Mouse (Mus musculus): ENCODE results near the gene Arvcf. TPM values are rescaled to one million over a fixed set of nuclear protein-coding genes. Genes with fewer than 3 reads are reported as not detected.
A peak's percentile ranks its signal among the peaks of the same experiment; 100 is the strongest.

Gene Arvcf
- total and polyA plus RNA-seq, 2 experiments from 2014 or later, result 48.9 to 168 TPM

GRCm38 (mm10) chr16:18395620-18396036 is 47.6 kb downstream of the Arvcf start:
- Histone ChIP-seq H3K36me3 (ENCODE audit: insufficient read depth, low read length) (peaks cover 25% of the 10 kb centered on the region), H3K4me1 (ENCODE audit: insufficient read depth, low read length) (peaks cover 30% of the 10 kb centered on the region), H3K27me3 (ENCODE audit: insufficient read depth, low read length) (no peaks in the 10 kb centered on the region), H3K4me3 (ENCODE audit: low read length) (no peak overlapping the region), H3K9me3 (ENCODE audit: low read length) (no peaks in the 10 kb centered on the region), H3K4me2 (ENCODE audit: low read depth, low read length) (no peak overlapping the region), H3K27ac (peak overlapping the region; percentile 72), H3K9ac (replicated peaks; ENCODE audit: low read length) (no peak overlapping the region)
- ATAC-seq (no peak), DNase-seq (ENCODE audit: low spot score) (peak; percentile 69)
- 14% methylated on average over 6 of the region's 7 CpGs for WGBS
- TF ChIP-seq CTCF (IDR thresholded peaks at IDR 0.05; ENCODE audit: low read depth), result no peak

- Histone ChIP-seq H3K4me3 (ENCODE audit: low read length) (no peak overlapping the region), H3K4me1 (ENCODE audit: insufficient read depth, low read length) (peaks cover 34% of the 10 kb centered on the region), H3K27me3 (ENCODE audit: insufficient read depth, low read length) (no peaks in the 10 kb centered on the region), H3K36me3 (ENCODE audit: insufficient read depth, low read length) (peaks cover 25% of the 10 kb centered on the region), H3K9ac (replicated peaks; ENCODE audit: low read length) (no peak overlapping the region), H3K4me2 (ENCODE audit: low read depth, low read length) (no peak overlapping the region), H3K9me3 (ENCODE audit: low read length) (no peaks in the 10 kb centered on the region), H3K27ac (peak overlapping the region; percentile 72)
- TF ChIP-seq CTCF (IDR thresholded peaks at IDR 0.05; ENCODE audit: low read depth), result no peak
- 34% methylated on average over 2 of the region's 2 CpGs for WGBS
- ATAC-seq (peak; percentile 33), DNase-seq (ENCODE audit: low spot score) (peak; percentile 80)
These were observed 48.2 kb downstream of the Arvcf start for GRCm38 (mm10) chr16:18396201-18396600.

- no peak overlapping the region for H3K4me3 ChIP-seq (ENCODE audit: low read length)
- H3K4me2 ChIP-seq (ENCODE audit: low read depth, low read length), result no peak overlapping the region
- H3K27me3 ChIP-seq (ENCODE audit: insufficient read depth, low read length), result no peaks in the 10 kb centered on the region
- 94% methylated on average over 27 of the region's 27 CpGs for WGBS
- no peak overlapping the region for H3K9ac ChIP-seq (replicated peaks; ENCODE audit: low read length)
- H3K4me1 ChIP-seq (ENCODE audit: insufficient read depth, low read length), result peaks cover 39% of the 10 kb centered on the region
- peak overlapping the region; percentile 72; the same call in 1 of the 2 replicates for H3K27ac ChIP-seq
- ATAC-seq (no peak), DNase-seq (ENCODE audit: low spot score) (no peak)
- no peak for TF ChIP-seq CTCF (IDR thresholded peaks at IDR 0.05; ENCODE audit: low read depth)
- peaks cover 34% of the 10 kb centered on the region for H3K36me3 ChIP-seq (ENCODE audit: insufficient read depth, low read length)
- no peaks in the 10 kb centered on the region for H3K9me3 ChIP-seq (ENCODE audit: low read length)
These were observed 49.0 kb downstream of the Arvcf start for GRCm38 (mm10) chr16:18396791-18397621.

GRCm38 (mm10) chr16:18400028-18400427 is 52.0 kb downstream of the Arvcf start:
- Histone ChIP-seq H3K4me1 (ENCODE audit: insufficient read depth, low read length) (peaks cover 31% of the 10 kb centered on the region), H3K4me3 (ENCODE audit: low read length) (no peak overlapping the region), H3K4me2 (ENCODE audit: low read depth, low read length) (no peak overlapping the region), H3K9me3 (ENCODE audit: low read length) (no peaks in the 10 kb centered on the region), H3K9ac (replicated peaks; ENCODE audit: low read length) (peak overlapping the region; percentile 5; the same call in 1 of the 2 replicates), H3K36me3 (ENCODE audit: insufficient read depth, low read length) (peaks cover 59% of the 10 kb centered on the region), H3K27me3 (ENCODE audit: insufficient read depth, low read length) (no peaks in the 10 kb centered on the region), H3K27ac (peak overlapping the region; percentile 74)
- DNase-seq (ENCODE audit: low spot score), result no peak
- WGBS, result 29% methylated on average over 9 of the region's 9 CpGs
- TF ChIP-seq CTCF (IDR thresholded peaks at IDR 0.05; ENCODE audit: low read depth), result no peak
- ATAC-seq, result no peak

- no peaks in the 10 kb centered on the region for H3K9me3 ChIP-seq (ENCODE audit: low read length)
- no peak for TF ChIP-seq CTCF (IDR thresholded peaks at IDR 0.05; ENCODE audit: low read depth)
- H3K9ac ChIP-seq (replicated peaks; ENCODE audit: low read length), result peak overlapping the region; percentile 5; the same call in 1 of the 2 replicates
- ATAC-seq (peak; percentile 91), DNase-seq (ENCODE audit: low spot score) (peak; percentile 91)
- no peaks in the 10 kb centered on the region for H3K27me3 ChIP-seq (ENCODE audit: insufficient read depth, low read length)
- H3K36me3 ChIP-seq (ENCODE audit: insufficient read depth, low read length), result peaks cover 62% of the 10 kb centered on the region
- peaks cover 27% of the 10 kb centered on the region for H3K4me1 ChIP-seq (ENCODE audit: insufficient read depth, low read length)
- 9% methylated on average over 7 of the region's 7 CpGs for WGBS
- H3K27ac ChIP-seq, result peak overlapping the region; percentile 74
- H3K4me3 ChIP-seq (ENCODE audit: low read length), result no peak overlapping the region
- H3K4me2 ChIP-seq (ENCODE audit: low read depth, low read length), result no peak overlapping the region
These were observed 52.7 kb downstream of the Arvcf start for GRCm38 (mm10) chr16:18400472-18401216.

- Histone ChIP-seq H3K9me3 (ENCODE audit: low read length) (no peaks in the 10 kb centered on the region), H3K36me3 (ENCODE audit: insufficient read depth, low read length) (peaks cover 48% of the 10 kb centered on the region; the same call in 1 of the 2 replicates), H3K4me3 (ENCODE audit: low read length) (no peak overlapping the region), H3K4me2 (ENCODE audit: low read depth, low read length) (no peak overlapping the region), H3K9ac (replicated peaks; ENCODE audit: low read length) (no peak overlapping the region), H3K4me1 (ENCODE audit: insufficient read depth, low read length) (peaks cover 16% of the 10 kb centered on the region), H3K27ac (no peak overlapping the region), H3K27me3 (ENCODE audit: insufficient read depth, low read length) (no peaks in the 10 kb centered on the region)
- WGBS, result 90% methylated on average over 12 of the region's 12 CpGs
- DNase-seq (ENCODE audit: low spot score), result no peak
- ATAC-seq, result no peak
- TF ChIP-seq CTCF (IDR thresholded peaks at IDR 0.05; ENCODE audit: low read depth), result no peak
These were observed 55.3 kb downstream of the Arvcf start for GRCm38 (mm10) chr16:18403285-18403684.

Data from hindbrain, postnatal 0 days (tissue).